Mouse (Mus musculus) embryonic fibroblast, embryonic 13.5 days (primary cell): ENCODE measurements around the gene Lkaaear1.

ENCODE experiments used
- CTCF ChIP-seq: IDR thresholded peaks from 2 replicates; pipeline ENCODE4 v1.5.1; 2011; ENCODE audit warnings: mild to moderate bottlenecking, control low read depth, low read length, moderate library complexity, borderline replicate concordance; ENCODE audit not compliant: insufficient read depth
- POLR2A ChIP-seq: IDR thresholded peaks from 2 replicates; pipeline ENCODE4 v1.6.1; 2011; ENCODE audit warnings: low read depth, mild to moderate bottlenecking, control low read depth, low read length, moderate library complexity

DNA sequence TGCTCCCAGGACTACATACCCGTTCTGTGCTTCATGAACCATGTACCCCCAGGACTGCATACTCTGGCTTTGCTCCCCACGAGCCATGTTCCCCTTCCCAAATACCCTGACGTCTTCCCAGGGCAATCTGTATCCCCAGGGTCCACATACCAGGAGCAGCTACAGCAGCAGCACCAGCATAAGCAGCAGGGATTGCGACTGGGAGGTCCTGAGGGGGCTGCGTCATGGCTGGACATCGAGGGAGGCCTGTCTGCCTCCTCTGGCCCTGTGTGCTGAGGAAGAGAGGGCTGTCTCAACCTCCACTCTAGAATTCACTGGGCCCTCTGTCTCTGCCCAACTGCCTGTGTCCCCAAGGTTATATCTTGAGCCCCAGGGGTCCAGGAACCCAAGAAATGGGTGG lies 7.2 kb downstream of the Lkaaear1 start:
- TF ChIP-seq CTCF, result no peak
- no peak for TF ChIP-seq POLR2A
